In the genomic region with DNA sequence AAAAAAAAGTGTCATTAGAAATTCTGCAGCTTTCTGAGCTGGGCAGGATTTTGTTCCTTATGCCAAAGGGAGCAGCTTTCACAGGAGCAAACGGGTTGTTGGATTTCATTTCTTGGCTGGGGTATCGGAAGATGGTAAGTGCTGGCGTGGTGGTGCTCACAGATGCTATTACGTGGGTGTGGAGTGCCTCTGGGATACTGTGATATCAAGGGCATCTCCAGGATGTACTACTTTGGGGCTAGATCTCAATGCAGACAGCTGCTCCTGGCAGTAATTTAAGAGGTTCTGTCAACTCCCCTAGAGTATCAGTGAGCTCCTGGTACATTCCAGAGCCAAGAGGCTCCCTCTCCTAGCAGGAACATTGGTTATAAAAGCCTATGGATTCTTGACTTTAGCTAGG, we compare ENCODE assay signal across 9 mouse cellular contexts. TPM values are rescaled to one million over a fixed set of nuclear protein-coding genes. Genes with fewer than 3 reads are reported as not detected.
DNase-seq lines count a peak whose midpoint lies in the region; ATAC-seq and TF ChIP-seq lines count a peak whose summit lies in the region.
"Had no signal": no experiment of that assay in that cellular context is flagged by ENCODE, and none has a peak within 500 bp of the region (broad histone marks: within the 10 kb centered on the region; RNA-seq: fewer than 3 reads in every experiment).

No protein-coding gene starts in this region.

- peaks cover 27% of the 10 kb centered on the region for H3K36me3 ChIP-seq in forebrain, postnatal 0 days (ENCODE audit: insufficient read depth)
- no peaks in the 10 kb centered on the region; the same call in 1 of the 2 replicates for H3K36me3 ChIP-seq in forebrain, embryonic 11.5 days (ENCODE audit: control insufficient read depth, insufficient read depth, low read length)
- H3K36me3 ChIP-seq in lung, embryonic 15.5 days, result peaks cover 10% of the 10 kb centered on the region; the same call in 1 of the 2 replicates
- peaks cover 63% of the 10 kb centered on the region for H3K36me3 ChIP-seq in limb, embryonic 14.5 days (ENCODE audit: control insufficient read depth, insufficient read depth, low read length)

- H3K4me1 ChIP-seq in forebrain, postnatal 0 days (ENCODE audit: insufficient read depth), result no peaks in the 10 kb centered on the region
- H3K4me1 ChIP-seq in forebrain, embryonic 11.5 days (replicated peaks; ENCODE audit: control insufficient read depth, insufficient read depth, low read length), result no peaks in the 10 kb centered on the region
- H3K4me1 ChIP-seq in lung, embryonic 15.5 days, result peaks cover 41% of the 10 kb centered on the region
- no peaks in the 10 kb centered on the region for H3K4me1 ChIP-seq in lung, adult 2 months (ENCODE audit: control insufficient read depth, insufficient read depth, low read length)
- H3K4me1 ChIP-seq in limb, embryonic 14.5 days (ENCODE audit: control insufficient read depth, insufficient read depth, low read length), result peaks cover 19% of the 10 kb centered on the region

- H3K4me2 ChIP-seq in forebrain, postnatal 0 days (ENCODE audit: low read depth), result no peak overlapping the region
- H3K4me2 ChIP-seq in forebrain, embryonic 11.5 days (ENCODE audit: low read depth, low read length, severe bottlenecking), result no peak overlapping the region
- peak overlapping the region; percentile 46 for H3K4me2 ChIP-seq in lung, embryonic 15.5 days
- H3K4me2 ChIP-seq in limb, embryonic 14.5 days (replicated peaks; ENCODE audit: low read depth, low read length, severe bottlenecking), result peak overlapping the region; percentile 45

- peak; percentile 72 for DNase-seq in forebrain, postnatal 0 days
- DNase-seq in forebrain, embryonic 11.5 days (ENCODE audit: low spot score), result no peak
- no peak for DNase-seq in lung, adult 2 months
- DNase-seq in layer of hippocampus, adult 2 months (ENCODE audit: low spot score in 2 of 2), result peak; percentile 53 to 80
- DNase-seq in limb, embryonic 14.5 days (ENCODE audit: low spot score), result no peak
- DNase-seq in cerebellum, adult 8-10 months, result no peak
- no peak for DNase-seq in cerebellum, adult 11-12 months
- DNase-seq: midbrain, embryonic 14.5 days had no signal

- no peak for TF ChIP-seq CTCF in forebrain, postnatal 0 days (IDR thresholded peaks at IDR 0.05; ENCODE audit: low read depth)
- TF ChIP-seq CTCF in lung, adult 2 months (IDR thresholded peaks at IDR 0.05; ENCODE audit: insufficient read depth, low read length), result no peak
- TF ChIP-seq CTCF in layer of hippocampus, adult 2 months (conservative IDR thresholded peaks at IDR 0.05), result no peak

- no peaks in the 10 kb centered on the region for H3K9me3 ChIP-seq in forebrain, postnatal 0 days (ENCODE audit: low read length)
- no peaks in the 10 kb centered on the region for H3K9me3 ChIP-seq in forebrain, embryonic 11.5 days (ENCODE audit: control insufficient read depth, low read length)
- H3K9me3 ChIP-seq in lung, embryonic 15.5 days, result no peaks in the 10 kb centered on the region
- H3K9me3 ChIP-seq in limb, embryonic 14.5 days (ENCODE audit: control insufficient read depth, low read length), result no peaks in the 10 kb centered on the region

- H3K9ac ChIP-seq in forebrain, postnatal 0 days, result no peak overlapping the region
- no peak overlapping the region for H3K9ac ChIP-seq in forebrain, embryonic 11.5 days (ENCODE audit: low read length)
- no peak overlapping the region for H3K9ac ChIP-seq in lung, embryonic 15.5 days
- H3K9ac ChIP-seq in limb, embryonic 14.5 days (ENCODE audit: low read depth, low read length, severe bottlenecking), result peak overlapping the region; percentile 84

- no peaks in the 10 kb centered on the region for H3K27me3 ChIP-seq in forebrain, postnatal 0 days (ENCODE audit: insufficient read depth, low read length)
- no peaks in the 10 kb centered on the region for H3K27me3 ChIP-seq in forebrain, embryonic 11.5 days (ENCODE audit: control insufficient read depth, insufficient read depth, low read length)
- H3K27me3 ChIP-seq in lung, embryonic 15.5 days, result no peaks in the 10 kb centered on the region
- no peaks in the 10 kb centered on the region for H3K27me3 ChIP-seq in limb, embryonic 14.5 days (ENCODE audit: control insufficient read depth, insufficient read depth, low read length)

- peak; percentile 83 for ATAC-seq in forebrain, postnatal 0 days
- no peak for ATAC-seq in forebrain, embryonic 11.5 days (replicated peaks; ENCODE audit: low FRiP score)
- ATAC-seq in lung, embryonic 15.5 days (ENCODE audit: borderline replicate concordance, extremely low read depth, low FRiP score, low TSS enrichment), result no peak
- no peak for ATAC-seq in limb, embryonic 14.5 days (ENCODE audit: low FRiP score, low read depth)

- WGBS in forebrain, postnatal 0 days, result 67% methylated on average over 4 of the region's 4 CpGs
- WGBS in forebrain, embryonic 11.5 days, result 95% methylated on average over 4 of the region's 4 CpGs
- WGBS in lung, embryonic 15.5 days, result 69% methylated on average over 4 of the region's 4 CpGs
- WGBS in lung, adult 2 months, result 65% methylated on average over 4 of the region's 4 CpGs
- WGBS in limb, embryonic 14.5 days, result 65% methylated on average over 4 of the region's 4 CpGs

- H3K27ac ChIP-seq in forebrain, postnatal 0 days (ENCODE audit: low read depth, low read length), result 0 out of 2 replicates have a peak overlapping the region, but pooled peaks have one; percentile 4
- no peak overlapping the region for H3K27ac ChIP-seq in forebrain, embryonic 11.5 days (ENCODE audit: low read depth, low read length)
- peak overlapping the region; percentile 93 for H3K27ac ChIP-seq in lung, embryonic 15.5 days
- H3K27ac ChIP-seq in layer of hippocampus, adult 2 months, result peak overlapping the region; percentile 49
- H3K27ac ChIP-seq in limb, embryonic 14.5 days (replicated peaks; ENCODE audit: low read depth, low read length), result peak overlapping the region; percentile 96

- H3K4me3 ChIP-seq in forebrain, postnatal 0 days (ENCODE audit: low read depth, low read length), result no peak overlapping the region
- H3K4me3 ChIP-seq in forebrain, embryonic 11.5 days (ENCODE audit: low read depth, low read length), result no peak overlapping the region
- H3K4me3 ChIP-seq in lung, embryonic 15.5 days, result peak overlapping the region; percentile 22
- H3K4me3 ChIP-seq in lung, adult 2 months (replicated peaks; ENCODE audit: extremely low read depth, low read depth, low read length), result no peak overlapping the region
- H3K4me3 ChIP-seq in layer of hippocampus, adult 2 months, result no peak overlapping the region
- H3K4me3 ChIP-seq in limb, embryonic 14.5 days (replicated peaks; ENCODE audit: low read length), result peak overlapping the region; percentile 45

- no peak for TF ChIP-seq POLR2A in lung, adult 2 months (IDR thresholded peaks at IDR 0.05; ENCODE audit: borderline replicate concordance, extremely low read depth, low read depth, low read length)
- no peak for TF ChIP-seq POLR2A in limb, embryonic 14.5 days (IDR thresholded peaks at IDR 0.05; ENCODE audit: borderline replicate concordance, extremely low read depth, insufficient read depth, insufficient read length)

RNA-seq across cellular contexts. Expression of gene Psmd7, which starts 42.1 kb away (rescaled TPM):
- total RNA-seq in forebrain, postnatal 0 days (2014; rRNA removed), result 38.9 and 41.9 TPM in 2 replicates
- 248 and 263 TPM in 2 replicates for polyA plus RNA-seq in forebrain, postnatal 0 days (2015; fragmentation: Nextera tagmentation; extraction: Ambion mirVana)
- 298 and 300 TPM in 2 replicates for polyA plus RNA-seq in forebrain, embryonic 11.5 days (2014; fragmentation: Nextera tagmentation; extraction: Ambion mirVana)
- 252 and 256 TPM in 2 replicates for polyA plus RNA-seq in lung, embryonic 15.5 days (2015; fragmentation: Nextera tagmentation; extraction: Ambion mirVana)
- 39.2 and 52.2 TPM in 2 replicates for polyA plus RNA-seq in lung, adult 2 months (2012; rRNA removed)
- 100 to 1,000 TPM; 103 to 107 TPM for total RNA-seq in layer of hippocampus, adult 2 months (2021)
- 119 and 152 TPM in 2 replicates for polyA plus RNA-seq in limb, embryonic 14.5 days (2012; rRNA removed)
- polyA plus RNA-seq in limb, embryonic 14.5 days (2014; fragmentation: Nextera tagmentation; extraction: Ambion mirVana), result 281 and 303 TPM in 2 replicates

Comparison
In these comparisons a context has a peak if more than half of its experiments do, and no peak if none do; other contexts are left out.
1. DNase-seq: peak in forebrain, postnatal 0 days (single experiment) and layer of hippocampus, adult 2 months (2 of 2); none in forebrain, embryonic 11.5 days (single experiment), lung, adult 2 months (single experiment), limb, embryonic 14.5 days (single experiment), cerebellum, adult 8-10 months (single experiment) and cerebellum, adult 11-12 months (single experiment).
2. H3K4me3 ChIP-seq: peak in lung, embryonic 15.5 days (single experiment) and limb, embryonic 14.5 days (single experiment); none in forebrain, postnatal 0 days (single experiment), forebrain, embryonic 11.5 days (single experiment), lung, adult 2 months (single experiment) and layer of hippocampus, adult 2 months (single experiment).
3. H3K4me2 ChIP-seq: peak in lung, embryonic 15.5 days (single experiment) and limb, embryonic 14.5 days (single experiment); none in forebrain, postnatal 0 days (single experiment) and forebrain, embryonic 11.5 days (single experiment).